Mouse (Mus musculus): ENCODE measurements around the gene Zswim7.

- TF ChIP-seq CTCF (conservative IDR thresholded peaks at IDR 0.05; ENCODE audit: insufficient read depth, insufficient read length, low read depth, low read length) = no peak
- no peak for TF ChIP-seq POLR2A (IDR thresholded peaks at IDR 0.05; ENCODE audit: low read depth, low read length)
Measured at GRCm38 (mm10) chr11:62268381-62268780, 12.8 kb downstream of the Zswim7 start.
